Mouse (Mus musculus): ENCODE measurements at regions not wholly inside any gene's neighbourhood (a gene's known extent, or its start where the extent isn't known, plus 50 kb on each side); places are given as distances from the start of the nearest gene placed in this dataset.

DNA sequence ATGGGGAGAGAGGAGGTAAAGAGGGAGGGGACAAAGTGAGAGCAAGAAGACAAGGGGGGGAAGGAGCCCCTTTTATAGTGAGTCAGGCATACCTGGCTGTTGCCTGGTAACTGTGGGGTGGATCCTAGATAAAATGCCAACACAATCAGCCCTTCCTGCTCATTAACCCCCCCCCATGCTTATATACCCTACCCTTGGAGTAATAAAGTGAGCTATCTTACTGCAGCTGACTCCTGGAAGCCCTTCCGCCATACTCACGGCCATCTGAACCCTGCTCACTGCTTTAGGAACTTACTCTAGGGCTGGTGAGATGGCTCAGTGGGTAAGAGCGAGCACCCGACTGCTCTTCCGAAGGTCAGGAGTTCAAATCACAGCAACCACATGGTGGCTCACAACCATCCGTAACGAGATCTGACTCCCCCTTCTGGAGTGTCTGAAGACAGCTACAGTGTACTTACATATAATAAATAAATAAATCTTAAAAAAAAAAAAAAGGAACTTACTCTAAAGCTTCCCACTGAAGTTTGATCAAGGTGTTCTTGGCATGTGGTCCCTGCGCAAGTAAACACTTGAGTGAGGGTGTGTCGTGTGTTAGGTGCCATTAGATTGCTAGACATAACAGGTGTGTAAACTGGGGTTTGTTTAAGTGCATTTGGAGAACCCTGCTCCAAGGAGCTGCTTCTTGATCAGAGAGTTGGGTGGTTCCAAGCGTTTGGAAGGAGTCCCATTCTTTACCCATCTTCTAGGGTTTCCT, 74.9 kb downstream of the Ets2 start:
- no peak overlapping the region for H3K9ac ChIP-seq
- H3K4me2 ChIP-seq = no peak overlapping the region
- no peak overlapping the region for H3K27ac ChIP-seq
- 72% methylated on average over 10 of the region's 10 CpGs for WGBS (ENCODE audit: insufficient replicate concordance)
- H3K9me3 ChIP-seq (replicated peaks) = no peaks in the 10 kb centered on the region
- no peak overlapping the region for H3K4me3 ChIP-seq
- H3K27me3 ChIP-seq (replicated peaks) = no peaks in the 10 kb centered on the region
- ATAC-seq = peak; percentile 15; the same call in 1 of the 2 replicates
- no peaks in the 10 kb centered on the region for H3K36me3 ChIP-seq
- peaks cover 30% of the 10 kb centered on the region for H3K4me1 ChIP-seq

DNA sequence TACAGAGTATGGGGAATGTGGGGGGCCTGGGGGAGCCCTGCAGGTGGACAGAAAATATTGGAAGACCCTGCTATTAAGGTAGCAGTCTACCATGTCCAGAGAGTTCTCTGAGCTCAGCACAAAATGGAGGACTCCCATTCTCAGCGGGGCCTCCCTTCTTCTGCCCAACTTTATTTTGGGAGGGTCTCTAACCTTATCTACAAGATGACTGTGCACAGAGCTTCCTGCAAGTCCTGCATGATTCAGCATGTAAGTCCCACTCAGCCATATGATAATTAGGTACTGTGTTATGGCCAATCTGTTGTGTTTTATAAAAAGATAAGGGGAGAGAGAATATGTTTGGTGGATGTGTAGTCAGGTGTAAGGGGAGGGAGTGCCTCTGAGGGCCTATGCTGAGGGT, 74.1 kb downstream of the Ets2 start:
- H3K4me2 ChIP-seq = peak overlapping the region; percentile 4; the same call in 1 of the 2 replicates
- H3K27ac ChIP-seq = no peak overlapping the region
- peaks cover 30% of the 10 kb centered on the region for H3K4me1 ChIP-seq
- no peak overlapping the region for H3K4me3 ChIP-seq
- H3K9ac ChIP-seq = no peak overlapping the region
- no peaks in the 10 kb centered on the region for H3K36me3 ChIP-seq
- no peaks in the 10 kb centered on the region for H3K27me3 ChIP-seq (replicated peaks)
- peak; percentile 76 for ATAC-seq
- no peaks in the 10 kb centered on the region for H3K9me3 ChIP-seq (replicated peaks)
- 26% methylated on average over 1 of the region's 1 CpGs for WGBS (ENCODE audit: insufficient replicate concordance)

DNA sequence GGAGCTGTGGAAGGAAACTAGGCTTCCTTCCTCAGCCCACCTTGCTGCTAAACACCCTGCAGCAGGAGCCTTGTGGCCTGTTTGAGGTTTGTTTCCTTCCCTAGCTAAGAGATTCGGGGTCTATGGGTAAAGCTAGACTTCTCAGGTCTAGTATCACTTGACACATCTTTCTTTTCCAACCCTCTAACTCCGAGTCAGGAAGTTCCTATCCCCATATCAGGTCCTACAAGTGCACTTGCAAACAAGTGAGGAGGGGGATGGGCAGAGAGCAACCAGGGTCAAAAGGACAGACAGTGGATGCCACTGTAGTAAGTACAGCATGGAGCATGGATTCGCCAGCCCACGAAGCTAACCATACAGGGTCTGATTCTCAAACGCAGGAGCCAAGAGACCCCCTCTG, 73.5 kb downstream of the Ets2 start:
- H3K9ac ChIP-seq = no peak overlapping the region
- H3K4me2 ChIP-seq = peak overlapping the region; percentile 4; the same call in 1 of the 2 replicates
- 37% methylated on average over 5 of the region's 5 CpGs for WGBS (ENCODE audit: insufficient replicate concordance)
- H3K27me3 ChIP-seq (replicated peaks) = no peaks in the 10 kb centered on the region
- H3K9me3 ChIP-seq (replicated peaks) = no peaks in the 10 kb centered on the region
- no peaks in the 10 kb centered on the region for H3K36me3 ChIP-seq
- no peak overlapping the region for H3K4me3 ChIP-seq
- H3K4me1 ChIP-seq = peaks cover 30% of the 10 kb centered on the region
- no peak overlapping the region for H3K27ac ChIP-seq
- ATAC-seq = no peak

DNA sequence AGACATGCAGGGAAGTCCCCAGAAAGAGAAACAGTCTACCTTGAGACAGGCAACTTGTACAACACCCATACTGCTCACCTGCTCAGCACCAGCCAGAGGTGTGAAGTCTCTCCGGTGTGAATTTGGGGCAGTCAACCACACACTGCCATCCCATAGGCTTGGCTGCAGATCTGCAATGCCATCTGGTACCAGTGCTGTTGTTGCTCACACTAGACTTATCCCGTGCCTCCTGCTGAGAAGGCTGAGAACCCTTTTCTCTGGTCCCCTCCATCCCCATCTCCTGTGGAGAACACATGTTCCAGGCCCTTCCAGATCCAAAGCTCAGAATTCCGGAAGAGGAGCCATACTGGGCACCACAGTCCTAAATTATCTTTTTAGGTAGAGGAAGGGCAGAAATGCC, 71.3 kb downstream of the Ets2 start:
- Histone ChIP-seq H3K27ac (no peak overlapping the region), H3K27me3 (replicated peaks) (no peaks in the 10 kb centered on the region), H3K4me2 (no peak overlapping the region), H3K9me3 (replicated peaks) (no peaks in the 10 kb centered on the region), H3K9ac (no peak overlapping the region), H3K4me1 (peaks cover 40% of the 10 kb centered on the region), H3K36me3 (no peaks in the 10 kb centered on the region), H3K4me3 (no peak overlapping the region)
- no peak for ATAC-seq
- 62% methylated on average over 3 of the region's 3 CpGs for whole genome bisulfite sequencing (ENCODE audit: insufficient replicate concordance)
